Mouse (Mus musculus) kidney, postnatal 10 days (tissue): ENCODE measurements around the gene Xpo1.
"Not testable (repeated sequence)": the region's sequence is repeated elsewhere in the genome, so short reads cannot be mapped to it uniquely, and the experiment has no call there.

Experiments used
- DNase-seq: peaks from one replicate; pipeline ENCODE4 v3.0.0; 2021; ENCODE audit warnings: mixed read lengths

Gene Xpo1

DNA sequence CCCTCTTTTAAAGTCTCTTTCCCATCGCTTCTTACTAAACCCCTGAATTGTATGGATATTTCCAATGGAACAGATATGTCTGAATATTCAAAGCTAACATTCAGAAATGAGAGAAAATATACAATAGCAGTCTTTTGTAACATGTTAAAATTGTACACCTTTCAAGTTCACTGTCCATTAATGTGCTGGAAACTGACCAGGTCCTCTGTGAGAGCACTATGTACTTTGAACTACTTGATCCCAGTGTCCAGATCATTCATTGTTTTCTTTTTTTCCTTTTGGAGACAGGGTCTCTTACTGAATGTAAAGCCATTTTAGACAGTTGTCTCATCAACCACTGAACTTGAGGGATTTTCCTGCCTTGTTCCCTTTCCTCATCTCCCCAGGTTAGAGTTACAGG, 47.3 kb downstream of the Xpo1 start:
- no peak for DNase-seq

DNA sequence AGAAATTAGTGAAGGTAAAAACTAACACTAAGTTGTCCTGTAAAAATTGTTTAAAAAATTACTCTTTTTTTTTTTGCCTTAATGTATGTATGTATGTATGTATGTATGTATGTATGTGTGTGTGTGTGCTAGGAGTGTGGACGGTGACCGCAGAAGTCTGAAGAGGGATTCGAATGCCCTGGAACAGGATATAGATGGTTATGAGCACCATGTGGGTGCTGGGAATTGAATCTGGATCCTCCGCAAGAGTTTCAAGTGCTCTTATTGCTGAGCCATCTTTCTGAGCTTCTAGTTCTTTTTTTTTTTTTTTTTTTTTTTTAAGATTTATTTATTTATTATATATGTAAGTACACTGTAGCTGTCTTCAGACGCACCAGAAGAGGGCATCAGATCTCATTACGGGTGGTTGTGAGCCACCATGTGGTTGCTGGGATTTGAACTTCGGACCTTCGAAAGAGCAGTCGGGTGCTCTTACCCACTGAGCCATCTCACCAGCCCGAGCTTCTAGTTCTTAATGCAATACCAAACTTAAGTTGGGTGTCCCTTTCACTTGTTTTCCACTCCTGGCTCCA, 49.3 kb downstream of the Xpo1 start:
- DNase-seq: not testable (repeated sequence)

DNA sequence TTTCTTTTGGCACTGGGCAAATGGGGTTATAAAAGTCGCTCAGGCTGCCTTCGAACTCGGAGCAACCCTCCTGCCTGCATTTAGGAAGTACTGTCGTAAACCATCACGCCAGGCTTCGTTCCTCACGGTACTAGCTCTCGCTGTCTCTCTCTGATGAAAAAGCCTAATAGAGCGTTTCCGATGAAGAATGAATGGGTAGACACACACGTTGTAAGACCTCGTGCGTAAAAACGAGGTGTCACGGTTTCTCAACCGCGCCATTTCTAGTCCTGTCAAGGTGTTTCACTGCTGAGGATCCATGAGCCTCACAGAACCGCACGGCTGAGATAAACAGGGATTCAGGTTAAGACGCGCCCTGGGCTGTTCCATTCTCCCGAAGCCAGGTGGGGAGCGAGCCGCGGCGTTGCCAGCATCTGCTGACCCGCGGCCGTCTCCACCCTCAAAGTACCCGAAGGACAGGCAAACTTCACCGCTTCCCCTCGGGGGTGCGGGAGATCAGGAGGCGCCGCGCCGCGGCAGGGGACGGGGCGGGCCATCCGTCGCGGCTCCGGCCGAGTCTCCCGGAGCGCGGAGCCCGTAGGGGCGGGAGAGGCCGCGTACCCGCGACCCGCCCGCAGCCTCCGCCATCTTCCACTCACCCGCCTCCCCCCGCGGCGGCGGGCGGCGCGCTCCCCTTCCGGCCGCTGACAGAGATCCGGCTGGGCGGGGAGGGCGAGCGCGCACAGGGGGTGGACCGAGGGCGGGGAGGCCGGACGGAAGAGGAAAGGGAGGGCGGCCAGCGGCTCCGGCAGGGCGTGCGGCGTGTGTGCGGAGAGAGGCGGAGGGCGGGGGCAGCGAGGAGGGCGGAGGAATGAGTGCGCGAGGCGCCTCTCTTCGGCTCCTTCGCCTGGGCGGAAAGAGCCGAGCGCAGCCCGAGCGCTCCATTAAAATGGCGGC, 50.1 kb downstream of the Xpo1 start:
- DNase-seq: peak; percentile 98

DNA sequence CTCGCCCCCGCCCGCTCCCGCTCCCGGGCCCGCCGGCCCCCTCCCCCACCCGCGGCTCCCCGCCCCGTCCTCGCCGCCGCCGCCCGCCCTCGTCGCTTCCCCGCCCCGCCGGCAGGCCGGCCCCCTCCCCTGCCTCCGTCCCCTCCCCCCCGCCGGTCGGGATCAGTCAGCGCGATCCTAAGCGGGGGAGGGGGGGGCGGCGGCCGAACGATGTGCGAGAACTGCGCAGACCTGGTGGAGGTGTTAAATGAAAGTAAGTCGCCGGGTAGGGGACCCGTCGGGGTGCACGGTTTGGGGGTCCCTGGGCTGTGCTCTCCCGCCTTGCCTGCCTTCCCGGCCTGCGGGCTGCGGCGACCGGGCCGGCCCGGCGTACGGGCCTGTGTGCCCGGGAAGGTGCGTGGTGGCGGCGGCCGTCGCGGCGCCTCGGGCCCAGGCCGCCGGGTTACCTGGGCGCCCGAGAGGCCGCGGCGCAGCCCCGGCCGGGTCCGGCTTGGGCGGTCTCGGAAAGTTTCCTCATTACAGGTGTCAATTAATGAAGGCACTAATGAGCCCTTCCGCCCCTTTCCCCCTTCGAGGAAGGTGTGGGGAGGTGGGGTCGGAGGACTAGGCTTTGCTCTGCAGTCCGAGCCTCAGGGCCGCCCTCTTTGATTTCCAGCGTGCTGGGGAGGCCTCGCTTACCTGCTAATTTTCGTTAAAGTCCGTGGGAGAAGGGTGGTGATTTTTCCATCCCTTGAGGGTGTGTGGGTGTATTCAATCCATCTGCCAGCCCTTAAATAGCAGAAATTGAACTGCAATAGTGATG, 51.1 kb downstream of the Xpo1 start, which contains the start of gene Usp34:
Gene Usp34, plus strand, starts transcription at position 132 of the 802 bp plus-strand sequence.
- peak; percentile 89 for DNase-seq

DNA sequence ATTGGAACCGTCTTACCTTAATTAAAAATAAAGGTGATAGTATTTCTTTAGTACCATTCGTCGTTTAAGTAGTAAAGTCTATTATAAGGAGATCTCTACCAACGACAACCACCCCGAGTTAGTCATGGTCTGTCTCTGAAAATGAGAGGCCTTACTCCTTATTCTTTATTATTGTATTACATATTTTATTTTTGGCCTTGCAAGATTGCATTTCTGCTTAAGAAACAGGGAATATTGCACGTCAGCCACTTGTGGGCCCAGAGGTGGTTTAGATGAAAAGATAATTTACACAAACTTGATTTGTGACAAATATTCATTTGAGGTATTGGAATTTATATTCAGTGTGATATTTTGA, 51.7 kb downstream of the Xpo1 start:
- DNase-seq: no peak

DNA sequence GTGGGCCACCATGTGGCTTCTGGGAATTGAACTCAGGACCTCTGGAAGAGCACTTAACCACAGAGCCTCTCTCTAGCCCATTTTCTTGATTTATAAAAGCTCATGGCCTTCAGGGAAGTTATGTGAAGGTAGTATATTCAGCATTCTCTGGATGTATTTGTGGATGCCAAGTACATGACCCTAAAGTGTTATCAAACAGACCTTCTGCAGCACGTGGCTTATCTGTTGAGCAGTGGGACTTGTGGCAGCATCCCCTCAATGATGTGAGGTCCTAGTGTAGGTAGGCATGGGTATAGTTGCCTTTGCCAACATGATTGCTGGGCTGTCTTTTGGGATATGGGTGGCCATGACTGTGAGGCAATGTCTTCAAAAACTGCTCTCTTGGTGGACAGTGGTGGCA, 57.7 kb downstream of the Xpo1 start:
- no peak for DNase-seq

DNA sequence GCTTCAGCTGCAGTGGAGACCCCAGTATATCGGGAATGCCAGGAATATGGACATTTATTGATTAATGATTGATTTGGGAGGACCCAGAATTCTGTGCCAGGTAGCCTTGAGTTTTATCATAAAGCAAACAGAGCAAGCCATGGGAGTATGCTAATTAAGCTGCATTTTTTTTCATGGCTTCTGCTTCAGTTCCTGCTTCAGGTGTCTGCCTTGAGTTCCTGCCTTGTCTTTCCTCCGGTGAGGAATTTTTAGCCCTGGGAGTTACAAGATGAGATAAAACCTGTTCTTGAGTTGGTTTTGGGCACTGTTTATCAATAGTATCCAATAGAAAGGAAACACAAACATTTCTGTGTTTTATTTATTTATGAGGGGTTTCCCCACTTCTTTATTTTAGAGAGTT, 73.6 kb downstream of the Xpo1 start:
- DNase-seq: no peak

DNA sequence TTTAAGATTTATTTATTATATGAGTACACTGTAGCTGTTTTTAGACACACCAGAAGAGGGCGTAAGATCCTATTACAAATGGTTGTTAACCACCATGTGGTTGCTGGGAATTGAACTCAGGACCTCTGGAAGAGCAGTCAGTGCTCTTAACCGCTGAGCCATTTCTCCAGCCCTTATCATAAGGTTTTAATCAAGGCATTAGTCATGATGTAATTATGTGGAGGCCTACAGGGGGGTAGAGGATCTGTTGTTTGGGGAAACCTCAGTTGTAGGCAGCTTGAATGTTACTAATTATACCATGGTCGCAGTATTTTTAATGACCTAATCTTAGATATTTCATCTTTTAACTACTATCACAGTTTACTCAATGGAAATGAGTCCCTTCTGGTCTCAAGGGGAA, 76.3 kb downstream of the Xpo1 start:
- DNase-seq: no peak

DNA sequence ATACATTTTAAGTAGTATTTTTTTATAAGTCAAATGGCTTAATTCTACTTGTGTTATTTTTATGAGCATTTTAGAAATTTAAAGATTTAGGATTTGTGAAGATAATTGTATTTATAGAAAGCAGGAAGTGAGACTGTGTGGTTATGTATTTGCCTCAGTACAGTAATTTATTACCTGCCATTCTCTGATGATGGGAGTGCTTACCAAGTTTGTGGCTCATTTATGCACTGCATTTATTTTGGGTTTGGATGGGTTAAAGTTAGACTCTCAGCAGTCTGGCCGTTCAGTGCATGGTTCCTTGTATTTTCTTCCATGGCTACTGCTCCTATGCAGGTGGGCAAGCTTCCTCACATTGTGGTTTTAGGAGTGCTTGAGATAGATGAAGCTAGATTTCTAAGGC, 79.3 kb downstream of the Xpo1 start:
- no peak for DNase-seq
